Mouse (Mus musculus) neural tube, embryonic 15.5 days (tissue): ENCODE measurements around the gene Itpkb. TPM values are rescaled to one million over a fixed set of nuclear protein-coding genes. Genes with fewer than 3 reads are reported as not detected.

Experiments
- ATAC-seq: fragments of 200-750 bp; cut with Nextera tagmentation; 2 replicates; pipeline ENCODE4 v1.8.0; 2017; ENCODE audit warnings: mild to moderate bottlenecking, moderate TSS enrichment, moderate library complexity; ENCODE audit not compliant: low FRiP score
- H3K27ac ChIP-seq: fragments of 300-500 bp; sonication (generic); replicated peaks from 2 replicates; pipeline ENCODE4 v1.5.1; 2015; ENCODE audit warnings: mild to moderate bottlenecking, inconsistent platforms
- H3K27me3 ChIP-seq: fragments of 300-500 bp; sonication (generic); replicated peaks from 2 replicates; pipeline ENCODE4 v1.6.1; 2015; ENCODE audit warnings: inconsistent platforms
- H3K36me3 ChIP-seq: fragments of 300-500 bp; sonication (generic); 2 replicates; pipeline ENCODE4 v1.6.1; 2015; ENCODE audit warnings: inconsistent platforms
- H3K4me1 ChIP-seq: fragments of 300-500 bp; sonication (generic); 2 replicates; pipeline ENCODE4 v1.6.1; 2015; ENCODE audit warnings: inconsistent platforms
- H3K4me2 ChIP-seq: fragments of 300-500 bp; sonication (generic); 2 replicates; pipeline ENCODE4 v1.6.1; 2015; ENCODE audit warnings: inconsistent platforms, mild to moderate bottlenecking, moderate library complexity
- H3K4me3 ChIP-seq: fragments of 300-500 bp; sonication (generic); replicated peaks from 2 replicates; pipeline ENCODE4 v1.5.1; 2015; ENCODE audit warnings: mild to moderate bottlenecking, inconsistent platforms
- H3K9ac ChIP-seq: fragments of 300-500 bp; sonication (generic); replicated peaks from 2 replicates; pipeline ENCODE4 v1.6.1; 2015; ENCODE audit warnings: mild to moderate bottlenecking, inconsistent platforms
- H3K9me3 ChIP-seq: fragments of 300-500 bp; sonication (generic); replicated peaks from 2 replicates; pipeline ENCODE4 v1.6.1; 2016; ENCODE audit warnings: inconsistent platforms
- WGBS: fragments of 180-500 bp; shearing (Covaris S2); methylation state at CpG from one replicate; pipeline ENCODE4 v1.1.7; 2015; ENCODE audit warnings: mixed read lengths; 5-methylcytosine and 5-hydroxymethylcytosine counted together
- polyA plus RNA-seq: library from polyadenylated mRNA; unstranded; fragments of >200 nt; fragmentation: Nextera tagmentation; extraction: Ambion mirVana; gene quantifications from 2 replicates; pipeline ENCODE4 v1.2.1, GENCODE M21; 2015

Gene Itpkb
- polyA plus RNA-seq, 1 experiment from 2014 or later: 4.1 TPM

DNA sequence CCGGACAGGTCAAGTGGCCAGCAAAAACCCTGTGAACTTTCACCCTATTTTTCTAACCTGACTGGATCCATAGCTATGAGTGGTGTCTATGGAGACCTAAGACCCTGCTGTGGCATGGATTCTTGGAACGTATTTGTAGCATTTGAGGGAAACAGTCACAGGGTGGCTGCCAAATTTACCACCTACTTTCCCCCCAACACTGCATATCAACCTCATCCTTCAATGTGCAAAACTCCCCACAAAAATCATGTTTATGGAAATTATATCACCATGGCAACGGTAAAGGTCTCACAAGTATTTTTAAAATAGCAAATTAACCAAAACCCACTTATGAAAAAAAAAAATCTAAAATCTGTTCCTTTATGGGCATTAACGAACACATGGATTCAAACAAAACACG is 134.1 kb downstream of the Itpkb start:
- no peak overlapping the region for H3K27ac ChIP-seq
- no peak overlapping the region for H3K4me2 ChIP-seq
- no peaks in the 10 kb centered on the region for H3K9me3 ChIP-seq

DNA sequence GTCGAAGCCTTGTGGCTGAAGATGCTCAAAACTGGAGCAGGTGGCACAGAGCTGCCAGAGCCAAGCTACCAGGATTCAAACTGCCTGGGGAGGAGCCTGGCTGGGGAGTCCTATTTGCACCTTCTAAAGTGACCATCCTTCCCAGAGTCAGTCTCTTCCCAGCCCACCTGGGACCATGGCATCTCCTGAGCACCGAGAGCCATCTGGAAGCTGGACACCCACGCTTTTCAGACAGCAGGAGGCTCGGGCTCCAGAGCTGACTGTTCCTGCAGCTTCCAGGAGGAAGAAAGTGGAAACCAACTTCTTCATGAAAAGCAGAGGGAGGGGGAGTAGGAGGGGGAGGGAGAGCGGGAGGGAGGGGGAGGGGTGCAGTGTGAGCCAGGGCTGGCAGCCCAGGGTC is 135.3 kb downstream of the Itpkb start:
- H3K27ac ChIP-seq: no peak overlapping the region
- H3K27me3 ChIP-seq: no peaks in the 10 kb centered on the region
- H3K4me2 ChIP-seq: no peak overlapping the region
- ATAC-seq: no peak
- no peak overlapping the region for H3K9ac ChIP-seq
- peaks cover 17% of the 10 kb centered on the region for H3K4me1 ChIP-seq
- H3K4me3 ChIP-seq: no peak overlapping the region
- H3K9me3 ChIP-seq: no peaks in the 10 kb centered on the region
- H3K36me3 ChIP-seq: no peaks in the 10 kb centered on the region
- WGBS: 88% methylated on average over 5 of the region's 5 CpGs

More for the DNA sequence above, 134.1 kb downstream of the Itpkb start:
- 77% methylated on average over 5 of the region's 5 CpGs for WGBS
- Histone ChIP-seq H3K9ac (no peak overlapping the region), H3K36me3 (no peaks in the 10 kb centered on the region), H3K4me3 (no peak overlapping the region), H3K27me3 (no peaks in the 10 kb centered on the region), H3K4me1 (peaks cover 28% of the 10 kb centered on the region)
- ATAC-seq: no peak

DNA sequence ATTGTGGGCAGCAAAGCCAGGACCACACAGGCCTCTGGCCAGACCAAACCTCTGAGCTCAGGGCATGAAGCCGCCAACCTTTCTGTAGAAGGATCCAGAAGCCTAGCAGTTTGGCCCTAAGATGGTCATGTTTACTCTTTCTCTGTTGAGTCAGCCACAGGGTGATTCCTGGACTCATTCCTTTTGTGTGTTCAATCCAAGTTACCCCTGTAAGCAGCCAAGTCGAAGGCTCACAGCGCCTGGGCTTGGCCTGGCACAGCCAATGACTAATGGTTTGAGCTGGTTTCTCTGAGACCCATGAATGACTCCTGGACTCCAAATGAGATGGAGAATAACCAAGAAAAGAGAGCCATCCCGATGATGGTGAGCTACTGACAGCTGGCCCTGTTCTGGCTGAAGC is 137.7 kb downstream of the Itpkb start:
- Histone ChIP-seq H3K4me2 (no peak overlapping the region), H3K4me1 (no peaks in the 10 kb centered on the region; the same call in 1 of the 2 replicates), H3K9me3 (no peaks in the 10 kb centered on the region), H3K4me3 (no peak overlapping the region), H3K27me3 (no peaks in the 10 kb centered on the region), H3K9ac (no peak overlapping the region), H3K27ac (no peak overlapping the region), H3K36me3 (no peaks in the 10 kb centered on the region)
- ATAC-seq: no peak
- 84% methylated on average over 4 of the region's 4 CpGs for WGBS

DNA sequence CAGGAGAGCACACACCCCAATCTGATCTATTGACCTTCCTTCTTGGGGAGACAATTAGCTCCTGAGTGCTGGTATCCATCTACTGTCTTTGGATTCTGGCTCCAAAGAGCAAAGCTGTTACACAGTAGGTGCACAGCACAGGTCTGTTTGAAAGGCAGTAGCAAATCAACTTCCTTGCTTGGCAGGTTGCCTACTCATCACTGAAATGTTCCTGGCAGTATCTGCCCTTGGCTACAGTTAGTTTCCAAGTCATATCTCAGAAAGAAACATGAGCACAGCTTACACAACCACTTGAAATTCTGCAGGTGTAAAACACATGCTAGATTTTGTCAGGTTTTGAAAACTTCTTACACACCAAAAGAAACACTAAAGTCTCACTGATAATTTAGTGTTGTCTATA is 143.3 kb downstream of the Itpkb start:
- H3K9me3 ChIP-seq: no peaks in the 10 kb centered on the region
- H3K4me3 ChIP-seq: no peak overlapping the region
- no peaks in the 10 kb centered on the region for H3K27me3 ChIP-seq
- H3K27ac ChIP-seq: no peak overlapping the region
- H3K4me2 ChIP-seq: no peak overlapping the region
- no peak for ATAC-seq
- H3K36me3 ChIP-seq: no peaks in the 10 kb centered on the region
- H3K9ac ChIP-seq: no peak overlapping the region
- H3K4me1 ChIP-seq: 0 out of 2 replicates have a peak, but pooled peaks cover 4% of the 10 kb centered on the region

Other genes starting within 250 kb of the Itpkb start
- 3.4 and 5.8 TPM in 2 replicates for gene Coq8a, start 130.9 kb upstream of the Itpkb start, polyA plus RNA-seq
- gene Psen2, start 67.0 kb upstream of the Itpkb start, polyA plus RNA-seq: 16.8 and 19.8 TPM in 2 replicates
- gene Stum, start 153.0 kb downstream of the Itpkb start, polyA plus RNA-seq: 21.8 and 23.5 TPM in 2 replicates
- 89.1 and 93.8 TPM in 2 replicates for gene Parp1, start 238.4 kb downstream of the Itpkb start, polyA plus RNA-seq